ENCODE assay signal across 16 mouse cellular contexts in the genomic region with DNA sequence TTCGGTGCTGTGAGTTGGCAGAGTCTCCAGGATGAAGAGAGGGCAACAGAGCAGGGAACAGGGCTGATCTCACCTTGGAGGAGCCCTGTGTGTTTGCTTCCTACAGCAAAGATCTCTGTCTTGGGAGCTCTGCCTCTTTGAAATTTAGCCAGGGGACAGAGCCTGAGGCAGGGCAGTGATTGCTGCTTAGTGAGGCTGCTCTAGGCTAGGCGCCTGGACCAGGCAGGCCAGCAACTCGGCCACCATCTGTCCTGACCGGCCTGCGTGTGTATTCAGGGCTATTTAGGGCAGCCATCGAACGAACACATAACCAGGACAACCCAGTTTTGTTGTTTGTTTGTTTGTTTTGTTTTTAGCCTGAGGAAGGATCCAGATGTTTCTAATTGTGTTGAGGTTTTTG.
DNase-seq lines count a peak whose midpoint lies in the region; ATAC-seq lines count a peak whose summit lies in the region.
"Had no signal": no experiment of that assay in that cellular context is flagged by ENCODE, and none has a peak within 500 bp of the region (broad histone marks: within the 10 kb centered on the region; RNA-seq: fewer than 3 reads in every experiment).

No protein-coding gene starts in this region.

- no peak for DNase-seq in cerebellum, postnatal 4 days (ENCODE audit: low spot score in 2 of 2)
- DNase-seq in kidney, postnatal 10 days = peak; percentile 30
- DNase-seq in kidney, adult 8-10 months = no peak
- DNase-seq in cerebellum, adult 9-10 months = peak; percentile 65
- no peak for DNase-seq in liver
- DNase-seq in natural killer cell, adult 2 months (ENCODE audit: low spot score in 2 of 2) = no peak
- DNase-seq: adrenal gland, postnatal 10 days; gastrocnemius, postnatal 10 days; thymus, adult 18-20 months; thymus, postnatal 36 days had no signal

- peak; percentile 53 for ATAC-seq in cerebellum, adult (ENCODE audit: insufficient number of reproducible peaks, low FRiP score, low TSS enrichment)
- ATAC-seq: forebrain, embryonic 15.5 days; hindbrain, embryonic 16.5 days; intestine, embryonic 15.5 days; lung, postnatal 0 days; midbrain, embryonic 15.5 days had no signal

Comparison
In these comparisons a context has a peak if more than half of its experiments do, and no peak if none do; other contexts are left out.
1. DNase-seq: peak in kidney, postnatal 10 days (single experiment) and cerebellum, adult 9-10 months (single experiment); none in cerebellum, postnatal 4 days (0 of 2), kidney, adult 8-10 months (0 of 2), liver (single experiment) and natural killer cell, adult 2 months (0 of 2).